25 mouse cellular contexts compared by ENCODE assay signal in the genomic region with DNA sequence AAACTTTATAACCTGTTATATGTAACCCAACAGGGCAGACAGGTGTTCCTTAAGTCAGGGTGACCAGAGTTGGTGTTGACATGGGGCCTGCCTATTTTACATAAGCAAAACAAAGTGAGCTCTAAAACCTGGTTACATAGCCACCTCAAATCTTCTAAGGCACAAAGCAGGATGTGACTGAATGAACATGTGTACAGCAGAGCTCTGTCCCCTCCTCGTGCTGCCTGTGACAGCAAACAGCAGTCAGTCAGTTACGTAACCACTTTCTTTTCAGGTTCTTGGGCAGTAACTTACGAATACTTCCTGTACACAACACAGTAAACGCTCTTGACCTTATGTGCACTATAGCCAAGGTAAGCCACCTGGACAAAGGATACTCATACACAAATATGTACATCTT. TPM values are rescaled to one million over a fixed set of nuclear protein-coding genes. Genes with fewer than 3 reads are reported as not detected.
DNase-seq lines count a peak whose midpoint lies in the region; ATAC-seq lines count a peak whose summit lies in the region.
"Had no signal": no experiment of that assay in that cellular context is flagged by ENCODE, and none has a peak within 500 bp of the region (broad histone marks: within the 10 kb centered on the region; RNA-seq: fewer than 3 reads in every experiment).

No protein-coding gene starts in this region.

- peaks cover 13% of the 10 kb centered on the region; the same call in 1 of the 2 replicates for H3K36me3 ChIP-seq in forebrain, embryonic 12.5 days (replicated peaks)

- no peak overlapping the region for H3K27ac ChIP-seq in forebrain, embryonic 12.5 days
- H3K27ac ChIP-seq: heart, embryonic 10.5 days; kidney, embryonic 15.5 days; limb, embryonic 10.5 days; midbrain, embryonic 15.5 days had no signal

- 84% methylated on average over 4 of the region's 4 CpGs for WGBS in forebrain, embryonic 12.5 days

- no peak overlapping the region for H3K4me3 ChIP-seq in forebrain, embryonic 12.5 days (replicated peaks)
- H3K4me3 ChIP-seq: heart, embryonic 10.5 days; kidney, embryonic 15.5 days; limb, embryonic 10.5 days; midbrain, embryonic 15.5 days; myocyte had no signal

- peak; percentile 46 to 48; a peak in 3 of 4 replicates for ATAC-seq in hematopoietic stem cell, adult 5-6 weeks (replicated peaks in 1 of 2; ENCODE audit: insufficient read depth in 1 of 2, low FRiP score in 2 of 2, low TSS enrichment in 1 of 2, low read depth in 1 of 2, poor library complexity in 2 of 2, severe bottlenecking in 2 of 2)
- ATAC-seq in neutrophil, adult 5-6 weeks (ENCODE audit: extremely low read depth, insufficient number of reproducible peaks, low FRiP score, poor library complexity, severe bottlenecking), result peak; percentile 26; the same call in 1 of the 2 replicates
- ATAC-seq in forebrain, embryonic 12.5 days (ENCODE audit: low FRiP score), result no peak
- ATAC-seq: forebrain, embryonic 14.5 days; midbrain, embryonic 15.5 days had no signal

- H3K4me1 ChIP-seq in forebrain, embryonic 12.5 days, result no peaks in the 10 kb centered on the region
- H3K4me1 ChIP-seq: limb, embryonic 10.5 days; midbrain, embryonic 15.5 days had no signal

- H3K9ac ChIP-seq in forebrain, embryonic 12.5 days, result no peak overlapping the region
- H3K9ac ChIP-seq: kidney, embryonic 15.5 days; midbrain, embryonic 15.5 days had no signal

- H3K27me3 ChIP-seq in forebrain, embryonic 12.5 days, result no peaks in the 10 kb centered on the region
- H3K27me3 ChIP-seq: kidney, embryonic 15.5 days; midbrain, embryonic 15.5 days had no signal

- no peak overlapping the region for H3K4me2 ChIP-seq in forebrain, embryonic 12.5 days
- H3K4me2 ChIP-seq: kidney, embryonic 15.5 days; midbrain, embryonic 15.5 days had no signal

- peak; percentile 23 for DNase-seq in lung, postnatal 36 days
- DNase-seq in lung, postnatal 4 days, result no peak
- peak; percentile 71 for DNase-seq in CD4-positive, CD25-positive, alpha-beta regulatory T cell, adult 2 months (ENCODE audit: low read depth, low spot score)
- DNase-seq in cerebellum, postnatal 25 days, result no peak
- DNase-seq: adrenal gland, postnatal 25 days; cerebellum, adult 11 months; cerebellum, postnatal 36 days; gastrocnemius, postnatal 25 days; kidney, postnatal 4 days; layer of hippocampus, adult 9-11 months; lung, adult 2 months; retina, postnatal 1 day had no signal

- no peaks in the 10 kb centered on the region for H3K9me3 ChIP-seq in forebrain, embryonic 12.5 days
- H3K9me3 ChIP-seq: G1E; heart, embryonic 10.5 days; kidney, embryonic 15.5 days; limb, embryonic 10.5 days; midbrain, embryonic 15.5 days had no signal

RNA-seq across cellular contexts. Expression of gene 1700028K03Rik, which starts 11.4 kb away (rescaled TPM):
- total RNA-seq in hematopoietic stem cell, adult 5-6 weeks (2017), result not detected in 2 replicates
- total RNA-seq in neutrophil, adult 5-6 weeks (2017), result 0.12 TPM in 1 of 2 replicates, not detected in the other
- polyA plus RNA-seq in forebrain, embryonic 12.5 days (2016; fragmentation: Nextera tagmentation; extraction: Ambion mirVana), result 0.06 and 0.19 TPM in 2 replicates
- total RNA-seq: gastrocnemius, postnatal 25 days; megakaryocyte-erythroid progenitor cell, adult 5-6 weeks had no signal
- polyA plus RNA-seq: embryonic facial prominence, embryonic 11.5 days; G1E; liver, adult 2 months; lung, adult 2 months; myocyte had no signal

RNA-seq across cellular contexts. Expression of gene Gm42669, which starts 38.5 kb away (rescaled TPM):
- 1.9 TPM in 1 of 2 replicates, not detected in the other for total RNA-seq in hematopoietic stem cell, adult 5-6 weeks (2017)
- 1.2 and 1.4 TPM in 2 replicates for total RNA-seq in neutrophil, adult 5-6 weeks (2017)
- 0.32 and 0.49 TPM in 2 replicates for polyA plus RNA-seq in forebrain, embryonic 12.5 days (2016; fragmentation: Nextera tagmentation; extraction: Ambion mirVana)
- total RNA-seq: adrenal gland, postnatal 25 days; gastrocnemius, postnatal 25 days had no signal
- polyA plus RNA-seq: liver, adult 2 months had no signal

RNA-seq across cellular contexts. Expression of gene Rpap2, which starts 51.2 kb away (rescaled TPM):
- total RNA-seq in hematopoietic stem cell, adult 5-6 weeks (2017), result 45.7 and 58.5 TPM in 2 replicates
- total RNA-seq in neutrophil, adult 5-6 weeks (2017), result 25.1 and 31.4 TPM in 2 replicates
- 18.2 and 20.9 TPM in 2 replicates for polyA plus RNA-seq in forebrain, embryonic 12.5 days (2016; fragmentation: Nextera tagmentation; extraction: Ambion mirVana)

RNA-seq across cellular contexts. Expression of gene Glmn, which starts 51.8 kb away (rescaled TPM):
- 17.4 and 25.1 TPM in 2 replicates for total RNA-seq in hematopoietic stem cell, adult 5-6 weeks (2017)
- total RNA-seq in neutrophil, adult 5-6 weeks (2017), result 14.3 and 17.4 TPM in 2 replicates
- polyA plus RNA-seq in forebrain, embryonic 12.5 days (2016; fragmentation: Nextera tagmentation; extraction: Ambion mirVana), result 31.2 and 34.3 TPM in 2 replicates

Comparison
In these comparisons a context has a peak if more than half of its experiments do, and no peak if none do; other contexts are left out.
1. DNase-seq: peak in lung, postnatal 36 days (single experiment) and CD4-positive, CD25-positive, alpha-beta regulatory T cell, adult 2 months (single experiment); none in lung, postnatal 4 days (0 of 2) and cerebellum, postnatal 25 days (0 of 2).